Mouse (Mus musculus) stomach, postnatal 0 days (tissue): ENCODE measurements around the gene Gas7.

Experiments used
- CTCF ChIP-seq: IDR thresholded peaks from 2 replicates; pipeline ENCODE4 v1.5.1; 2016; ENCODE audit warnings: antibody characterized with exemption, low read depth, mild to moderate bottlenecking, moderate library complexity
- EP300 ChIP-seq: optimal IDR thresholded peaks from 2 replicates; pipeline ENCODE3; 2016; ENCODE audit warnings: antibody characterized with exemption

DNA sequence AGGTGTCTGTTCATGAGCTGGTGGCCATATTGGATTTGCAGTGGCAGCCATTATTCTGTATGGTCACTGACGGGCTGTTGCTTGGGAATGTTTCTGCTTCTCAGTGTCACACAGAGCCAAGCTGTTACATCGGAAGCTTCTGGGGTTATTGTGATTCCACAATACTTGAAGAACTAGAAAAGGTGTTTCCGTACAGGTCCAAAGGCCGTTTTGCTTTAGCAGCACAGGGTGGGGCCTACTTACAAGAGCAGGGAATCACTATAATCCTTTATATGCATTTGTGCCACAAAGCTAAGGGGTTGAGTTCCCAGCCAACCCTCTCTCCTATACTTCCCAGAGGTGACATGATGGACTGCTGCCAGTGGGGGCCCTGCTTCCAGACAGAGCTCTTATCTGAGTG lies 127.3 kb downstream of the Gas7 start:
- no peak for TF ChIP-seq CTCF
- TF ChIP-seq EP300 = no peak
